Mouse (Mus musculus) monocyte, adult 5-6 weeks (primary cell): ENCODE results near the gene Mettl17. TPM values are rescaled to one million over a fixed set of nuclear protein-coding genes. Genes with fewer than 3 reads are reported as not detected.
"Not testable (repeated sequence)": the region's sequence is repeated elsewhere in the genome, so short reads cannot be mapped to it uniquely, and the experiment has no call there.

Source experiments
- ATAC-seq: fragments of 153-309, 156-312 bp; replicated peaks from 2 replicates; pipeline ENCODE4 v1.8.0; 2017; ENCODE audit warnings: mild to moderate bottlenecking; ENCODE audit not compliant: low TSS enrichment, insufficient number of reproducible peaks, severe bottlenecking, poor library complexity, low FRiP score
- total RNA-seq: library from RNA; stranded (forward); fragments of 200-1000, 200-491, 200-594 nt; gene quantifications from 3 replicates; pipeline ENCODE4 v1.2.3, GENCODE M21; 2017

The Mettl17 gene
- total RNA-seq = 16.1 to 24.4 TPM (median 21.4 TPM) in 3 replicates

- ATAC-seq = peak; percentile 97
Observed at GRCm38 (mm10) chr14:51884598-51885331, at the start of gene Mettl17. Gene Mettl17 (plus strand): TSS chr14:51884842.

GRCm38 (mm10) chr14:51838480-51838879 is 46.2 kb upstream of the Mettl17 start:
- not testable (repeated sequence) for ATAC-seq

GRCm38 (mm10) chr14:51842250-51842649 is 42.4 kb upstream of the Mettl17 start:
- ATAC-seq = no peak

DNA sequence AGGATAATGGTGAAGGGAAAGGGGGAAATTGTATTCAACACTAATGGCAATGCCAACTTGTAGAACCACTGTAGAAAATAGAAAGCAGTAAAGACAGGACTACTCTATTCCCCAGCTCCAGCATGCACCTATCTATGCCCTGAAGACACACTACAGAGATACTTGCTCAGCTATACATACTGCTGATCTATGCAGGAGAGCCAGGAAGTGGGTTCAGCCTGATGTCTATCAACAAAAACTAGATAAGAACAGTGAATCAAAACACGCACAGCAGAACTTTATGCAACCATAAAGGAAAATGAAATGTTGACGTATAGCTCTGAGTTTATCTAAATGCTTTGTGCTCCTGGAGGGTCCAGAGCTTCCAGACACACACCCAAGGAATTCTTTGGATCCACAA is 41.9 kb upstream of the Mettl17 start:
- ATAC-seq = no peak

DNA sequence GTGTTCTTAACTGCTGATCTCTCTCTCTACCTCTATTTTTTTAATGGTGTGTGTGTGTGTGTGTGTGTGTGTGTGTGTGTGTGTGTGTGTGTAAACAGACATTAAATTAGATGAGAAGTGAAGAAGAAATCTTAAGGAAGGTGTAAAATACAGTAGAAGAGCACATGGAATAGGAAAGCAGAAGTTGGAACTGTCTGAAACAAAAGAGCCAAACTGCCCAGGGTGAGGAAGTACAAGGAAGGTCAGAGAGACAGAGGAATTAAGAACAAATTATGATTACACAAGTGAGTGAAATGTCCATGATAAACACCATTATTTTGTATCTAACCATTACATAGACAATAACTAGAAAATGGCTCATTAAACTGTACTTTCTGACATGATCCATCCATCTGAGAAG is 40.8 kb upstream of the Mettl17 start:
- ATAC-seq = no peak

GRCm38 (mm10) chr14:51846566-51846965 is 38.1 kb upstream of the Mettl17 start:
- ATAC-seq = no peak

- ATAC-seq = not testable (repeated sequence)
Observed at GRCm38 (mm10) chr14:51851006-51851405, 33.6 kb upstream of the Mettl17 start.

GRCm38 (mm10) chr14:51853399-51853798 is 31.2 kb upstream of the Mettl17 start, which contains the start of gene Ear6:
Gene Ear6 (plus strand): TSS chr14:51853699.
- ATAC-seq = no peak

DNA sequence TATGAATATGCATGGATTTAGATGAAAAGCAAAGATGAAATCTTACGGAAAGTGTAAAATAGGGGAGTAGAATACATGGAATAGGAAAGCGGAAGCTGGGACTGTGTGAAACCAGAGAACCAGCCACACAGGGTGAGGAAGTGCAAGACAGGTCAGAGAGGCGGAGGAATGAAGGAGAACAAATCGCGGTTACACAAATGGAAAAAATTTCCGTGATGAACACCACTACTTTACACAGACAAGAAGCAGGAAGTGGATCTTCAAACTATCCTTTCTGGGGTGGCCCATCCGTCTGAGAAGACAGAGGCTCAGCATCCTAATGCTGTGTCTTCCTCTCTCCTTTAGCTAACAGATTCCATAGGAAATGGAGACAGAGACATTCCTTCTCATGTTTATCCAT is 29.4 kb upstream of the Mettl17 start:
- ATAC-seq = not testable (repeated sequence)

GRCm38 (mm10) chr14:51863603-51864002 is 21.0 kb upstream of the Mettl17 start:
- ATAC-seq = not testable (repeated sequence)

- no peak for ATAC-seq
Observed at GRCm38 (mm10) chr14:51870756-51871155, 13.9 kb upstream of the Mettl17 start.

DNA sequence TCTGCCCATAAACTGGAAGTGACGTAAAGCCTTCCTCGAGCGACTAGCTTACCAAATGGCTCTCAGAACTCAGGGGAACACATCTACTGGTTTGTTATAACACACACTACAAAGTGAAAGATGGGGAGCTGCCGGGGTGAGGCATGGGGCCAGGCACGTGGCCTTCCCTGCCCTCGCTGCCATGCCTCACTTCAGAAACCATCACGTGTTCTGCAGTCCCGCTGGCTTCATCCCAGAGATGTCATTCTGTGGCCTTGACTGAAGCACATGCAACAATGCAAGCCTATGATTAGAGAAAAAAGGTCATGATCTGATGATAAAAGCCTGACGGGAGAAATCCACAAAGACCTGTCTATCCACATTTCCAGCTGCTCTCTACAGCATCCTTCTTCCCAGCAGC is 12.9 kb upstream of the Mettl17 start:
- ATAC-seq = no peak

- ATAC-seq = no peak
Observed at GRCm38 (mm10) chr14:51877517-51877916, 7.1 kb upstream of the Mettl17 start.

DNA sequence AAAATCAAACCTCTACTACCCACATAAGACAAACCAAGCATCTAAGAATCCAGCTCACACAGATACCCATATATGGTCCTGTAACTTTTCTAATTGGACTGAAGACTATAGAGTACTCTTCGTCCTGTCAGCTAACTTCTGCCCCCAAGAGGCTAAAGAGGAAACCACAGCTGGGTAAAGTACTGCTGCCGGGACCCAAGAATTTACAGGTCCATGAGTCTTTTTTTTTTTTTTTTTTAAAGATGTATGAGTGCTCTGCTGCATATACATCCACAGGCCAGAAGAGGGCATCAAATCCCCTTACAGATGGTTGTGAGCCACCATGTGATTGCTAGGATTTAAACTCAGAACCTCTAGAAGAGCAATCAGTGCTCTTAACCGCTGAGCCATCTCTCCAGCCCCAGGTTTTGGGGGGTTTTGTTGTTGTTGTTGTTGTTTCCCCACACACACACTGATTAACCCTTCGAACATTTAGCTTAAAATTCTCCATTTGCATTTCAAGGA is 1.1 kb upstream of the Mettl17 start:
- ATAC-seq = 0 out of 2 replicates have a peak, but pooled peaks have one; percentile 45

GRCm38 (mm10) chr14:51884031-51884544 is 554 bp upstream of the Mettl17 start:
- no peak for ATAC-seq

DNA sequence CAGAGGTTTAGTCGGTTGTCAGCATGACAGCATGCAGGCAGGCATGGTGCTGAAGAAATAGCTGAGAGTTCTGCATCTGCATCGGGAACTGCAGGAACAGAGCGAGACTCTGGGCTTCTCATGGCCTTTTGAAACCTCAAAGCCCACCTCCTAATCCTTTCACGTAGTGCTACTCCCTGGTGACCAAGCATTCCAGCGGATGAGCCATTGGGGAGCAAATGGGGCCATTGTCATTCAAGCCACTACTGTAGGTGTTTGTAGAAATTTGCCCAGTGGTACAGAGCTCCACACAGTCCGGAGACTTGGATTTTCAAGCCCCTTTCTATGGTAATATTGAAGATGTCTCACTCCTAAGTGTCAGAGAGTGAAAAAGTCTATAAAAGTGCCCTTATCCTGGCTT is 1.4 kb downstream of the Mettl17 start:
- no peak for ATAC-seq

DNA sequence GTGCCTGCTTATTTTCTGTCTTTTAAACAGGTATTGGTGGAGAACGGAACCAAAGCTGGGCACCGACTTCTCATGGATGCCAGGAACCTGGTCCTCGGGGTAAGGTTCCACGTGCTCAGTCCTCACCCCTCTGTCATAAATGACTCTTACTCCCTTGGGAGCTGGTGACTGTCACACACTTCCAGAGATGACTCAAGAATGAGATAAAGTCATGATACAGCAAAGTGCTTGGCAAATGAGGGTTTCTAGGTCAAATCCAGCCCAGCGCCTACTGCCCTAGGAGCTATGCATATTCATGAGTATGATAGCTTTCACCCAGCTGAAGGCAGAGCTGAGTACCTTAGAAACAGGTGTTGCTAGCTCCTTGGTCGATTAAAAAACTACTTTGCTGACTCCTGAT is 5.2 kb downstream of the Mettl17 start:
- ATAC-seq = no peak

DNA sequence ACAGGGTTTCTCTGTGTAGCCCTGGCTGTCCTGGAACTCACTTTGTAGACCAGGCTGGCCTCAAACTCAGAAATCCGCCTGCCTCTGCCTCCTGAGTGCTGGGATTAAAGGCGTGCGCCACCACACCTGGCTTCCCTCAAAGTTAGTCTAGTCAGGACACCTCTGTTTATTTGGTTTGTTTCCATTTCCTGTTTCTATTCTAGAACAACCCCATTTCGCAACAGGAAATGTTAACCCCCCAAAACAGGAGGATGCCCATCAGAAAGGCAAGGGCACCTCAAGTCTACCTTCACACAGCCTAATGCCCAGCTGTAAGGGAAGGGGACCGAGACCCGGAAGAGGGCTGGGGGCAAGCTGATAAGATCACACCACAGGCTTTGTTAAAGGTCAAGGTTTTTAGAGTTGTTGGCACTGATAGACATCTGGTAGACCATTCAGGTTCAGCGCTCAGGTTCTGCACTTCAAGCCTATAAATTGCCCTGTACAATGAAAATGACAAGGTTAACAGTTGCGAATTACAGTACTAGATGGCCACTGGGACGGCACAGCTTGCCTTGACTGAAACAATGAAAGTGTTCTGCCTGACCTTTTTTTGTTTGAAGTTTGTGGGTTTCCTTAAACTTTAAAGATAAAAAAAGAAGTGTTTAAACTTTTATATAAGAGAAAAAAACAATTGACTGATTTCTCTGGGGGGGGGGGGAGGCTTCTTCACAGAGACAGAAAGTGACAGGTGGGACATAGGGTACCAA is 7.7 kb downstream of the Mettl17 start, which contains the start of gene Slc39a2:
Gene Slc39a2, plus strand, starts transcription at position 699 of the 749 bp plus-strand sequence.
- ATAC-seq = no peak

- no peak for ATAC-seq
Observed at GRCm38 (mm10) chr14:51893094-51893794, 8.6 kb downstream of the Mettl17 start.
